In the genomic region with DNA sequence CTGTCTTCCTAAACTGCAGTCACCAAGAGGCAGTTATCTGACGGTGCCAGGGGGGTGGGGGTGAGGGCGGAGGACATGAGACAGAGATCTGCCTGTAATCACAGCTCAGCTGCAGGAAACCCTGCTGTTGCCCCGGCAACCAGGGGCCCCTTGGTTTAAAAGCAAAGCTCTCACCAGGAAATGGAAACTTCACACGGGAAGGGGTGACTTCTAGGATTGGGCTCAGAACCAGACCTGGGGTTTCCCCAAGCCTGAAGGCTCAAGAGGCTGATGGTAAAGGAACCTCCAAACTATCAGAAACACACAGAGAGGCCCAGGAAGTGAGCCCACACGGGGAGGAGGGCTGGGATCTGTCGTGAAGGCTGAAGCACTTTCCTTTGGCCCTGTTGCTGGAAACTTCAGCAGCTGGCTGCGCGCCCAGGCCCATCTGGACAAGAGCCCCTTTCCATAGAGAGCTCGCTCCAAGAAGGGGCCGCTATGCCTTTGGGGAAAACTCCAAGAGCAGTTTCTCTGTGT, we compare ENCODE assay signal across 7 mouse cellular contexts. TPM values are rescaled to one million over a fixed set of nuclear protein-coding genes. Genes with fewer than 3 reads are reported as not detected.
A peak's percentile ranks its signal among the peaks of the same experiment; 100 is the strongest.
DNase-seq lines count a peak whose midpoint lies in the region; ATAC-seq and TF ChIP-seq lines count a peak whose summit lies in the region.

No protein-coding gene starts in this region.

- no peak overlapping the region for H3K4me3 ChIP-seq in embryonic facial prominence, embryonic 11.5 days (ENCODE audit: low read depth, low read length)
- no peak overlapping the region for H3K4me3 ChIP-seq in heart, adult 2 months
- H3K4me3 ChIP-seq in liver, adult 2 months (ENCODE audit: insufficient read depth, low read depth, low read length), result no peak overlapping the region

- H3K27ac ChIP-seq in embryonic facial prominence, embryonic 11.5 days (replicated peaks; ENCODE audit: low read depth, low read length), result peak overlapping the region; percentile 83
- H3K27ac ChIP-seq in heart, adult 2 months, result peak overlapping the region; percentile 90
- 0 out of 2 replicates have a peak overlapping the region, but pooled peaks have one; percentile 1 for H3K27ac ChIP-seq in liver, adult 2 months (replicated peaks; ENCODE audit: insufficient read depth, low read depth, low read length)

- DNase-seq in adrenal gland, postnatal 10 days, result peak; percentile 91
- DNase-seq in embryonic facial prominence, embryonic 11.5 days (ENCODE audit: low spot score), result peak; percentile 89
- peak; percentile 92 to 93 for DNase-seq in heart, adult 2 months
- DNase-seq in kidney, adult 18-20 months, result peak; percentile 78
- DNase-seq in liver, adult 2 months (ENCODE audit: extremely low read depth, low read depth, low spot score), result no peak
- peak; percentile 33 to 67 for DNase-seq in monocyte, adult 2 months (ENCODE audit: low read depth in 1 of 2, low spot score in 2 of 2)
- DNase-seq in spleen, postnatal 14 days (ENCODE audit: low spot score in 2 of 2), result peak; percentile 53 to 64

- H3K9ac ChIP-seq in embryonic facial prominence, embryonic 11.5 days (replicated peaks; ENCODE audit: low read length), result peak overlapping the region; percentile 14; the same call in 1 of the 2 replicates
- peak overlapping the region; percentile 52; the same call in 1 of the 2 replicates for H3K9ac ChIP-seq in heart, adult 2 months (ENCODE audit: low read depth, low read length)
- H3K9ac ChIP-seq in liver, adult 2 months (ENCODE audit: low read depth, low read length), result no peak overlapping the region

- no peak for TF ChIP-seq CTCF in heart, adult 2 months (IDR thresholded peaks at IDR 0.05)
- no peak for TF ChIP-seq CTCF in liver, adult 2 months (IDR thresholded peaks at IDR 0.05; ENCODE audit: low read depth, low read length)

- 10% methylated on average over 10 of the region's 10 CpGs for WGBS in embryonic facial prominence, embryonic 11.5 days
- WGBS in heart, adult 2 months, result 2% methylated on average over 10 of the region's 10 CpGs
- WGBS in liver, adult 2 months, result 52% methylated on average over 10 of the region's 10 CpGs

- H3K9me3 ChIP-seq in embryonic facial prominence, embryonic 11.5 days (replicated peaks; ENCODE audit: control insufficient read depth, low read length), result no peaks in the 10 kb centered on the region

- H3K79me2 ChIP-seq in heart, adult 2 months (replicated peaks; ENCODE audit: control insufficient read depth, insufficient read depth, low read length), result no peaks in the 10 kb centered on the region; the same call in 1 of the 2 replicates
- peaks cover 13% of the 10 kb centered on the region; the same call in 1 of the 2 replicates for H3K79me2 ChIP-seq in liver, adult 2 months (ENCODE audit: control insufficient read depth, insufficient read depth, low read length)

- peak overlapping the region; percentile 17; the same call in 1 of the 2 replicates for H3K4me2 ChIP-seq in embryonic facial prominence, embryonic 11.5 days (ENCODE audit: low read depth, low read length)

- peak; percentile 69 for ATAC-seq in embryonic facial prominence, embryonic 11.5 days (replicated peaks; ENCODE audit: insufficient number of reproducible peaks, low FRiP score, low TSS enrichment, low read depth)

- no peaks in the 10 kb centered on the region for H3K36me3 ChIP-seq in embryonic facial prominence, embryonic 11.5 days (replicated peaks; ENCODE audit: control insufficient read depth, insufficient read depth, low read depth, low read length)
- peaks cover 36% of the 10 kb centered on the region for H3K36me3 ChIP-seq in heart, adult 2 months (ENCODE audit: control insufficient read depth, insufficient read depth, low read length)
- no peaks in the 10 kb centered on the region; the same call in 1 of the 2 replicates for H3K36me3 ChIP-seq in liver, adult 2 months (ENCODE audit: control insufficient read depth, insufficient read depth, low read length)

- TF ChIP-seq POLR2A in heart, adult 2 months (IDR thresholded peaks at IDR 0.05; ENCODE audit: insufficient read depth, low read depth, low read length), result no peak
- no peak for TF ChIP-seq POLR2A in liver, adult 2 months (IDR thresholded peaks at IDR 0.05; ENCODE audit: extremely low read depth, insufficient read depth, low read length)

- H3K4me1 ChIP-seq in embryonic facial prominence, embryonic 11.5 days (ENCODE audit: control insufficient read depth, insufficient read depth, low read length), result peaks cover 7% of the 10 kb centered on the region
- H3K4me1 ChIP-seq in heart, adult 2 months (ENCODE audit: control insufficient read depth, insufficient read depth, low read length), result peaks cover 51% of the 10 kb centered on the region
- H3K4me1 ChIP-seq in liver, adult 2 months (ENCODE audit: control insufficient read depth, insufficient read depth, low read length), result peaks cover 38% of the 10 kb centered on the region

- no peaks in the 10 kb centered on the region for H3K27me3 ChIP-seq in embryonic facial prominence, embryonic 11.5 days (ENCODE audit: control insufficient read depth, insufficient read depth, low read length)
- H3K27me3 ChIP-seq in heart, adult 2 months (ENCODE audit: control insufficient read depth, insufficient read depth, low read length), result no peaks in the 10 kb centered on the region
- H3K27me3 ChIP-seq in liver, adult 2 months (ENCODE audit: control insufficient read depth, insufficient read depth, low read length), result no peaks in the 10 kb centered on the region

- intact Hi-C loops in heart, adult 2 months (cut with DNase I), result no loop called here

- peak; percentile 55; the same call in 1 of the 2 replicates for TF ChIP-seq EP300 in heart, adult 2 months (IDR thresholded peaks at IDR 0.05; ENCODE audit: insufficient read depth, low read depth, low read length)

RNA-seq across cellular contexts. Expression of gene Anxa6, which starts 10.1 kb away (rescaled TPM):
- total RNA-seq in adrenal gland, postnatal 10 days (2021), result 100 to 1,000 TPM; 181 to 222 TPM
- 112 and 116 TPM in 2 replicates for polyA plus RNA-seq in embryonic facial prominence, embryonic 11.5 days (2014; fragmentation: Nextera tagmentation; extraction: Ambion mirVana)
- total RNA-seq in heart, adult 2 months (2021), result 100 to 1,000 TPM; 205 to 213 TPM
- 136 and 193 TPM in 2 replicates for polyA plus RNA-seq in heart, adult 2 months (2012; rRNA removed)
- 111 and 120 TPM in 2 replicates for total RNA-seq in liver, adult 2 months (2014; rRNA removed)
- polyA plus RNA-seq in liver, adult 2 months (2012; rRNA removed), result 87.5 and 91.3 TPM in 2 replicates

RNA-seq across cellular contexts. Expression of gene Ccdc69, which starts 54.8 kb away (rescaled TPM):
- 1 to 10 TPM; 7.3 to 7.8 TPM for total RNA-seq in adrenal gland, postnatal 10 days (2021)
- 0.49 and 0.50 TPM in 2 replicates for polyA plus RNA-seq in embryonic facial prominence, embryonic 11.5 days (2014; fragmentation: Nextera tagmentation; extraction: Ambion mirVana)
- total RNA-seq in heart, adult 2 months (2021), result 1 to 10 TPM; 6.5 to 9.7 TPM
- 9.2 and 24.8 TPM in 2 replicates for polyA plus RNA-seq in heart, adult 2 months (2012; rRNA removed)
- 0.13 and 0.55 TPM in 2 replicates for total RNA-seq in liver, adult 2 months (2014; rRNA removed)
- polyA plus RNA-seq in liver, adult 2 months (2012; rRNA removed), result 0.43 TPM in 1 of 2 replicates, not detected in the other

Comparison
In these comparisons a context has a peak if more than half of its experiments do, and no peak if none do; other contexts are left out.
1. H3K27ac ChIP-seq: peak in every context shown above with its lines; median percentile 90 in heart, adult 2 months; 83 in embryonic facial prominence, embryonic 11.5 days; 1 in liver, adult 2 months.